Mouse (Mus musculus): ENCODE results near the gene Akr7a5. TPM values are rescaled to one million over a fixed set of nuclear protein-coding genes. Genes with fewer than 3 reads are reported as not detected.

The Akr7a5 gene
- polyA plus RNA-seq, 1 experiment from 2014 or later: 226 TPM

GRCm38 (mm10) chr4:139352832-139353231, 42.3 kb downstream of the Akr7a5 start:
- Histone ChIP-seq H3K27me3 (replicated peaks; ENCODE audit: control insufficient read depth, insufficient read depth, low read length) (no peaks in the 10 kb centered on the region), H3K36me3 (ENCODE audit: control insufficient read depth, insufficient read depth) (peaks cover 41% of the 10 kb centered on the region), H3K4me1 (replicated peaks; ENCODE audit: control insufficient read depth, insufficient read depth, low read length) (0 out of 2 replicates have a peak, but pooled peaks cover 7% of the 10 kb centered on the region), H3K4me2 (replicated peaks; ENCODE audit: low read depth) (peak overlapping the region; percentile 73), H3K9ac (ENCODE audit: low read depth, low read length) (peak overlapping the region; percentile 85), H3K9me3 (ENCODE audit: control insufficient read depth) (no peaks in the 10 kb centered on the region), H3K27ac (ENCODE audit: low read depth, low read length) (peak overlapping the region; percentile 97), H3K4me3 (ENCODE audit: low read depth, low read length) (peak overlapping the region; percentile 68)
- peak; percentile 35 for ATAC-seq
- TF ChIP-seq CTCF (IDR thresholded peaks at IDR 0.05; ENCODE audit: low read depth): no peak
- 0% methylated on average over 7 of the region's 7 CpGs for WGBS

GRCm38 (mm10) chr4:139357211-139357610, 46.7 kb downstream of the Akr7a5 start:
- Histone ChIP-seq H3K27ac (ENCODE audit: low read depth, low read length) (no peak overlapping the region), H3K27me3 (replicated peaks; ENCODE audit: control insufficient read depth, insufficient read depth, low read length) (no peaks in the 10 kb centered on the region), H3K4me2 (replicated peaks; ENCODE audit: low read depth) (no peak overlapping the region), H3K4me1 (replicated peaks; ENCODE audit: control insufficient read depth, insufficient read depth, low read length) (0 out of 2 replicates have a peak, but pooled peaks cover 3% of the 10 kb centered on the region), H3K4me3 (ENCODE audit: low read depth, low read length) (no peak overlapping the region), H3K9me3 (ENCODE audit: control insufficient read depth) (no peaks in the 10 kb centered on the region), H3K36me3 (ENCODE audit: control insufficient read depth, insufficient read depth) (peaks cover 63% of the 10 kb centered on the region), H3K9ac (ENCODE audit: low read depth, low read length) (no peak overlapping the region)
- ATAC-seq: no peak
- 89% methylated on average over 3 of the region's 3 CpGs for WGBS
- TF ChIP-seq CTCF (IDR thresholded peaks at IDR 0.05; ENCODE audit: low read depth): no peak

- Histone ChIP-seq H3K9ac (ENCODE audit: low read depth, low read length) (no peak overlapping the region), H3K27me3 (replicated peaks; ENCODE audit: control insufficient read depth, insufficient read depth, low read length) (no peaks in the 10 kb centered on the region), H3K9me3 (ENCODE audit: control insufficient read depth) (no peaks in the 10 kb centered on the region), H3K27ac (ENCODE audit: low read depth, low read length) (no peak overlapping the region), H3K4me2 (replicated peaks; ENCODE audit: low read depth) (no peak overlapping the region), H3K4me1 (replicated peaks; ENCODE audit: control insufficient read depth, insufficient read depth, low read length) (no peaks in the 10 kb centered on the region), H3K36me3 (ENCODE audit: control insufficient read depth, insufficient read depth) (peaks cover 91% of the 10 kb centered on the region), H3K4me3 (ENCODE audit: low read depth, low read length) (no peak overlapping the region)
- TF ChIP-seq CTCF (IDR thresholded peaks at IDR 0.05; ENCODE audit: low read depth): no peak
- WGBS: 92% methylated on average over 11 of the region's 11 CpGs
- no peak for ATAC-seq
Measured at GRCm38 (mm10) chr4:139360761-139361548, 50.4 kb downstream of the Akr7a5 start.

GRCm38 (mm10) chr4:139367336-139367735, 56.8 kb downstream of the Akr7a5 start:
- H3K36me3 ChIP-seq (ENCODE audit: control insufficient read depth, insufficient read depth): peaks cover 94% of the 10 kb centered on the region
- WGBS: 93% methylated on average over 3 of the region's 3 CpGs
- no peak for TF ChIP-seq CTCF (IDR thresholded peaks at IDR 0.05; ENCODE audit: low read depth)

More at GRCm38 (mm10) chr4:139367336-139367735, 56.8 kb downstream of the Akr7a5 start:
- Histone ChIP-seq H3K4me2 (replicated peaks; ENCODE audit: low read depth) (no peak overlapping the region), H3K27me3 (replicated peaks; ENCODE audit: control insufficient read depth, insufficient read depth, low read length) (no peaks in the 10 kb centered on the region), H3K27ac (ENCODE audit: low read depth, low read length) (no peak overlapping the region), H3K9ac (ENCODE audit: low read depth, low read length) (no peak overlapping the region), H3K9me3 (ENCODE audit: control insufficient read depth) (no peaks in the 10 kb centered on the region), H3K4me1 (replicated peaks; ENCODE audit: control insufficient read depth, insufficient read depth, low read length) (no peaks in the 10 kb centered on the region), H3K4me3 (ENCODE audit: low read depth, low read length) (no peak overlapping the region)
- no peak for ATAC-seq

Small RNA genes lying within 50 kb of the gene (microRNA-seq; reads per million reads assigned to microRNA genes)
- not detected for gene Gm24245
- not detected for gene Gm25732

Other genes starting within 250 kb of the Akr7a5 start
- 0.08 TPM in 1 of 2 replicates, not detected in the other for gene Htr6, start 235.2 kb upstream of the Akr7a5 start, polyA plus RNA-seq (2015; fragmentation: Nextera tagmentation; extraction: Ambion mirVana)
- 37.6 and 39.9 TPM in 2 replicates for gene Nbl1, start 217.8 kb upstream of the Akr7a5 start, polyA plus RNA-seq (2015; fragmentation: Nextera tagmentation; extraction: Ambion mirVana)
- gene Minos1, start 179.6 kb upstream of the Akr7a5 start, polyA plus RNA-seq (2015; fragmentation: Nextera tagmentation; extraction: Ambion mirVana): 820 and 852 TPM in 2 replicates
- gene Capzb, start 117.8 kb upstream of the Akr7a5 start, polyA plus RNA-seq (2015; fragmentation: Nextera tagmentation; extraction: Ambion mirVana): 299 and 306 TPM in 2 replicates
- gene Pqlc2, start within 50 bp of the Akr7a5 start, polyA plus RNA-seq (2015; fragmentation: Nextera tagmentation; extraction: Ambion mirVana): 92.6 and 95.9 TPM in 2 replicates
- gene Mrto4, start 41.8 kb downstream of the Akr7a5 start, polyA plus RNA-seq (2015; fragmentation: Nextera tagmentation; extraction: Ambion mirVana): 36.6 and 39.0 TPM in 2 replicates
- gene Emc1, start 41.8 kb downstream of the Akr7a5 start, polyA plus RNA-seq (2015; fragmentation: Nextera tagmentation; extraction: Ambion mirVana): 7.9 and 8.8 TPM in 2 replicates
- 27.5 and 30.0 TPM in 2 replicates for gene Ubr4, start 41.9 kb downstream of the Akr7a5 start, polyA plus RNA-seq (2015; fragmentation: Nextera tagmentation; extraction: Ambion mirVana)
- gene Iffo2, start 219.8 kb downstream of the Akr7a5 start, polyA plus RNA-seq (2015; fragmentation: Nextera tagmentation; extraction: Ambion mirVana): 3.4 and 4.0 TPM in 2 replicates